Mouse (Mus musculus) G1E (cell line): ENCODE data around the gene Arhgef2. TPM values are rescaled to one million over a fixed set of nuclear protein-coding genes. Genes with fewer than 3 reads are reported as not detected.

Experiments
- ATAC-seq: 2 replicates; pipeline ENCODE4 v1.8.0; 2016; ENCODE audit warnings: mild to moderate bottlenecking; ENCODE audit not compliant: insufficient number of reproducible peaks, poor library complexity, low FRiP score, severe bottlenecking; ENCODE audit errors: extremely low read depth
- DNase-seq: peaks from one replicate; pipeline ENCODE4 v3.0.0; 2012; ENCODE audit warnings: low spot score
- H3K27me3 ChIP-seq: 2 replicates; pipeline ENCODE4 v1.6.1; 2012; ENCODE audit warnings: mild to moderate bottlenecking, low read length, inconsistent platforms; ENCODE audit not compliant: insufficient read depth
- H3K36me3 ChIP-seq: replicated peaks from 2 replicates; pipeline ENCODE3; 2012; ENCODE audit warnings: mild to moderate bottlenecking, inconsistent platforms
- H3K4me1 ChIP-seq: 2 replicates; pipeline ENCODE4 v1.6.1; 2012; ENCODE audit warnings: low read depth, low read length, inconsistent platforms, mixed read lengths; ENCODE audit not compliant: insufficient read depth
- H3K4me3 ChIP-seq: 2 replicates; pipeline ENCODE4 v1.5.1; 2012; ENCODE audit warnings: low read depth, mild to moderate bottlenecking, inconsistent platforms, low read length, moderate library complexity, mixed read lengths
- H3K9me3 ChIP-seq: replicated peaks from 2 replicates; pipeline ENCODE4 v1.6.1; 2012; ENCODE audit warnings: inconsistent platforms
- CTCF ChIP-seq: IDR thresholded peaks from 2 replicates; pipeline ENCODE4 v1.5.1; 2012; ENCODE audit warnings: low read depth, low read length, inconsistent platforms, mixed read lengths
- GATA1 ChIP-seq: IDR thresholded peaks from 2 replicates; pipeline ENCODE4 v1.6.1; 2012; ENCODE audit warnings: borderline replicate concordance, low read length, inconsistent platforms, mixed read lengths
- GATA2 ChIP-seq: IDR thresholded peaks from 2 replicates; pipeline ENCODE4 v1.6.1; 2012; ENCODE audit warnings: low read depth, low read length, inconsistent platforms, borderline replicate concordance
- POLR2AphosphoS5 ChIP-seq: IDR thresholded peaks from 2 replicates; pipeline ENCODE4 v1.6.1; 2012; ENCODE audit warnings: low read depth, low read length, inconsistent platforms; ENCODE audit not compliant: insufficient replicate concordance
- TAL1 ChIP-seq: conservative IDR thresholded peaks from 2 replicates; pipeline ENCODE4 v1.6.1; 2012; ENCODE audit warnings: low read depth, low read length, inconsistent platforms, mixed read lengths
- polyA plus RNA-seq: library from polyadenylated mRNA; stranded (reverse); fragments of >175 nt; gene quantifications from 2 replicates; pipeline ENCODE4 v1.2.3, GENCODE M21; 2012
- total RNA-seq, 2 experiments: library from RNA; stranded (forward) in 1 of 2; stranded (reverse) in 1 of 2; fragments of 200-1000 nt in 1 of 2; fragments of >200 nt in 1 of 2; fragmentation: Nextera tagmentation in 1 of 2; gene quantifications; 2 replicates each; pipeline ENCODE4 v1.2.3; 2014 to 2017

Gene Arhgef2
- total and polyA plus RNA-seq, 3 experiments: 66.2 to 277 (median 181) TPM

GRCm38 (mm10) chr3:88625531-88625930, 19.8 kb downstream of the Arhgef2 start:
- H3K9me3 ChIP-seq: no peaks in the 10 kb centered on the region
- TF ChIP-seq GATA2: no peak
- TF ChIP-seq POLR2AphosphoS5: no peak
- no peak for TF ChIP-seq TAL1
- no peak for TF ChIP-seq CTCF
- ATAC-seq (no peak), DNase-seq (no peak)
- peak overlapping the region; percentile 8; the same call in 1 of the 2 replicates for H3K4me3 ChIP-seq
- peaks cover 72% of the 10 kb centered on the region for H3K36me3 ChIP-seq
- H3K4me1 ChIP-seq: peaks cover 86% of the 10 kb centered on the region
- no peaks in the 10 kb centered on the region for H3K27me3 ChIP-seq

GRCm38 (mm10) chr3:88626316-88626715, 20.6 kb downstream of the Arhgef2 start:
- peaks cover 80% of the 10 kb centered on the region for H3K36me3 ChIP-seq
- DNase-seq (no peak), ATAC-seq (no peak)
- TF ChIP-seq GATA1 (no peak), POLR2AphosphoS5 (no peak), CTCF (no peak)
- H3K4me1 ChIP-seq: peaks cover 86% of the 10 kb centered on the region
- H3K27me3 ChIP-seq: no peaks in the 10 kb centered on the region
- peak overlapping the region; percentile 31; the same call in 1 of the 2 replicates for H3K4me3 ChIP-seq
- H3K9me3 ChIP-seq: no peaks in the 10 kb centered on the region

- Histone ChIP-seq H3K4me3 (no peak overlapping the region; the same call in 1 of the 2 replicates), H3K4me1 (peaks cover 90% of the 10 kb centered on the region), H3K36me3 (peaks cover 86% of the 10 kb centered on the region), H3K27me3 (no peaks in the 10 kb centered on the region), H3K9me3 (no peaks in the 10 kb centered on the region)
- ATAC-seq (peak; percentile 16; the same call in 1 of the 2 replicates), DNase-seq (peak; percentile 65)
- TF ChIP-seq GATA2 (no peak), TAL1 (no peak), POLR2AphosphoS5 (no peak), CTCF (no peak), GATA1 (no peak)
These were observed 21.3 kb downstream of the Arhgef2 start for GRCm38 (mm10) chr3:88627114-88627513.

- TF ChIP-seq POLR2AphosphoS5: no peak
- TF ChIP-seq TAL1: no peak
- TF ChIP-seq GATA1: no peak
- no peak for TF ChIP-seq GATA2
- TF ChIP-seq CTCF: no peak
- H3K4me3 ChIP-seq: peak overlapping the region; percentile 22; the same call in 1 of the 2 replicates
- ATAC-seq: no peak
- peaks cover 86% of the 10 kb centered on the region for H3K4me1 ChIP-seq
- H3K9me3 ChIP-seq: no peaks in the 10 kb centered on the region
- no peak for DNase-seq
- H3K27me3 ChIP-seq: no peaks in the 10 kb centered on the region
- H3K36me3 ChIP-seq: peaks cover 87% of the 10 kb centered on the region
These were observed 21.8 kb downstream of the Arhgef2 start for GRCm38 (mm10) chr3:88627535-88627934.

- H3K27me3 ChIP-seq: no peaks in the 10 kb centered on the region
- peaks cover 76% of the 10 kb centered on the region for H3K4me1 ChIP-seq
- no peak for DNase-seq
- ATAC-seq: no peak
- H3K36me3 ChIP-seq: peaks cover 96% of the 10 kb centered on the region
- H3K9me3 ChIP-seq: no peaks in the 10 kb centered on the region
- TF ChIP-seq GATA1: no peak
- no peak for TF ChIP-seq POLR2AphosphoS5
- no peak for TF ChIP-seq CTCF
- no peak for TF ChIP-seq TAL1
- no peak for TF ChIP-seq GATA2
- H3K4me3 ChIP-seq: no peak overlapping the region
These were observed 23.0 kb downstream of the Arhgef2 start for GRCm38 (mm10) chr3:88628766-88629165.

GRCm38 (mm10) chr3:88629244-88629643, 23.5 kb downstream of the Arhgef2 start:
- H3K4me3 ChIP-seq: no peak overlapping the region
- ATAC-seq: no peak
- H3K36me3 ChIP-seq: peaks cover 96% of the 10 kb centered on the region
- no peak for TF ChIP-seq CTCF
- no peak for TF ChIP-seq POLR2AphosphoS5
- TF ChIP-seq GATA2: no peak
- no peak for TF ChIP-seq TAL1
- TF ChIP-seq GATA1: no peak
- no peaks in the 10 kb centered on the region for H3K27me3 ChIP-seq
- no peak for DNase-seq
- H3K9me3 ChIP-seq: no peaks in the 10 kb centered on the region
- peaks cover 72% of the 10 kb centered on the region for H3K4me1 ChIP-seq

- H3K27me3 ChIP-seq: no peaks in the 10 kb centered on the region
- no peaks in the 10 kb centered on the region for H3K9me3 ChIP-seq
- TF ChIP-seq GATA2: no peak
- TF ChIP-seq POLR2AphosphoS5: no peak
- no peak for TF ChIP-seq CTCF
- TF ChIP-seq TAL1: no peak
- no peak for TF ChIP-seq GATA1
- ATAC-seq (no peak), DNase-seq (no peak)
- H3K4me3 ChIP-seq: no peak overlapping the region
- peaks cover 96% of the 10 kb centered on the region for H3K36me3 ChIP-seq
- H3K4me1 ChIP-seq: peaks cover 64% of the 10 kb centered on the region
These were observed 24.3 kb downstream of the Arhgef2 start for GRCm38 (mm10) chr3:88630018-88630417.
